Mouse (Mus musculus) mouse trophoblast stem cell (cell line): Measurements from ENCODE around the gene Cd52.

Experiments used
- in situ Hi-C, 2 experiments: fragments of 300-500 bp; cut with MseI, MboI; formaldehyde crosslinking; loops; 2 replicates in 1 of 2; 3 replicates in 1 of 2; pipeline ENCODE4 v1.15.1; 2025

Gene Cd52

DNA sequence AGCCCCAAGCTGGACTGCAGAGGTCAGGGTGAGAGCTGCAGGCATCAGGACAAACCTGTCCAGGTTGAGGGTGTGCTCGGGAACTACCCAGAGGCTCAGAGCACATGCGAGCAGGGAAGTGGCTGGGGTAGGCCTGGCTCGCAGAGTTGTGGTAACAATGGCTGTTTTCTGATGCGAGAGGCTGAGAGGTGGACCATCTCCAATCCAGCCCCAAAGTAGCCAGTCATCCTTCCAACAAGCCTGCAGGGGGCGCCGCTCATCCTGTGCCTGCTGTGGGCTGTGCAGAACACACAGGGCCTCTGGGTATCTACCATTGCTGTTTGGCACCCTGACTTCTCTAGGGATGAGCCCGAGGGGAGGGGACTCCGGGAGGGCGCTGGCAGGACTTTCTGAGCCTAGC, 24.8 kb upstream of the Cd52 start:
- in situ Hi-C loops, result no loop called here

DNA sequence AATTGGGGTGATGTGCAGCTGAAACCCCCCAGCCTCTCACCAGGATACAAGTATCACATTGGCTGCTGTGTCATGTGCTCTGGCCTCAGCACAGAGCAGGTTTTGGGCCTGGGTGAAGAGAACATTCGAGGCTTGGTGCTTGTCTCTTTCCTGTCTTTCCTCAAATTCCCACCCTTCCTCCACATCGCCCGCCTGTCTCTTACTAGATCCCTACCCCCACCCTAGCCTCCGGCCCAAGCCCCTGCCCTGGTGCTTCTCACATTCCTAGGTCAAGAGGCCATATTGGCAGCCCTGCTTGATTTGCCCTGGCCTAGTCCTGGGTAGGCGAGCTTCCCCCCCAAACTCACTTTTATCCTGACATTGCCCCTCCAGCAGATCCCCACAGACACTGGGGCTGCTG, 24.2 kb upstream of the Cd52 start:
- in situ Hi-C loops, result no loop called here

DNA sequence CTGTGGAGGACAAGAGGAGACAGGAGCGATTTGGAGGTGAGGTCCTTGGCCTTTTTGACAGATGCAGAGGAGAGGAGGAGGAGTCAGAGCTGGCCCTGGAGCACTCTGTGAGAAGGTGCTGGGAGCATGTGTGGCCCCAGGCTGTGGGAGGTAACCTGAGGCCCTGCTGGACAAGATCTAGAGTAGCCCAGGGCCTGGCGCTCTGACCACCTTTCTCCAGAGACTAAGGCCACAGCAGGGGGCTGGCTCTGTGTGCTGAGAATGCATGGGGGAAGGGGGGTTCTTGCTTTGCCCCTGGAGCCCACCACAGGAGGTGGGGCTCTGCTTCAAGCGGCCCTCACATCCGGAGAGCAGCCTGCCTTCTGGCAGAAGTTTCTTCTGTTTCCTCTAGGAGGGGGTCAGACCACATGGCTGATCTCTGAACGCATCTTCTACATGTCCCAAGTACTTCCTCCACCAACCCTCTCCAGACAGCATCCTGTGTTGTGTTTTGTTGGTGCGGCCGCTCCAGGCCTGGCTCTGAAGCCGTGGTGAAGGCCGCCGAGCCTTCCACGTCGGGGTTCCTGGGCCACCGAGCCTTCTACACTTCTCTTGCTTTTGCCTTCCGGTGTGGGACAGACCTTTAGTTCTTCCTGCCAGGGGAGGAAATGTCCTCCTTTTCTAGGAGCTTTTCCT, 23.4 kb upstream of the Cd52 start:
- in situ Hi-C loops, result no loop called here

DNA sequence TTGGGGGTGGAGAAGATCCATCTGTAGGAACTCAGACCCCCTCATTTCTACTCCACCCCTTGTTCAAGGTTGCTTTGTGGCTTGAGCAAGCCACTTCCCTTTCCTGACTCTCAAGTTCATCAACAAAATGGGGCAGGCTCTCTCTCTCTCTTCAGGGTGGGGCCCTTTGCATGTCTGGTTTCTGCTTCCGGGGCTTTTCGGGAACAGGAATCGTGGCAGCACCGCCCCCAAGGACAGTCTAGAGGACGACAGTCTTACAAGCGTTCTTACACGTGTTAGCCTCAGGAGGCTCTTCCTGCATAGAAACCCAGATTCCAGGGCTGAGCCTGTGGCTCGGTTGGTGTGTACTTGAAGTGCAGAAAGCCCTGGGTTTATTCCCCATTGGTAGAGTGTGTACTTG, 22.1 kb upstream of the Cd52 start:
- in situ Hi-C loops, result no loop called here

DNA sequence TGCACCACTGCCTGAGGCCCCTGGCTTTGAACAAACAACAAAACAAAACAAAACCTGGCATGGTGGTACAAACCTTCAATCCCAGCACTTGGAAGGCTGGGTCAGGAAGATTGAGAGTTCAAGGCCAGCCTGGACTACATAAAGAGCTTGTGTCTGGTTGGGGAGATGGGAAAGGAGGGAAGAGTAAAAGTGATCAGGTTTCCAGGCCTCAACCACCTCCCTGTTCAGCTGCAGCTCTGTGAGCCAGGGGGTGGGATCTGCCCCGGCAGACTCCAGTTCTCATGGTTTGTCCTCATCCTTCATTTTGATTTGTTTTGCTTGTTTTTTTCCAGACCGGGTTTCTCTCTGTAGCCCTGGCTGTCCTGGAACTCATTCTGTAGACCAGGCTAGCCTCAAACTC, 21.6 kb upstream of the Cd52 start:
- in situ Hi-C loops, result no loop called here

DNA sequence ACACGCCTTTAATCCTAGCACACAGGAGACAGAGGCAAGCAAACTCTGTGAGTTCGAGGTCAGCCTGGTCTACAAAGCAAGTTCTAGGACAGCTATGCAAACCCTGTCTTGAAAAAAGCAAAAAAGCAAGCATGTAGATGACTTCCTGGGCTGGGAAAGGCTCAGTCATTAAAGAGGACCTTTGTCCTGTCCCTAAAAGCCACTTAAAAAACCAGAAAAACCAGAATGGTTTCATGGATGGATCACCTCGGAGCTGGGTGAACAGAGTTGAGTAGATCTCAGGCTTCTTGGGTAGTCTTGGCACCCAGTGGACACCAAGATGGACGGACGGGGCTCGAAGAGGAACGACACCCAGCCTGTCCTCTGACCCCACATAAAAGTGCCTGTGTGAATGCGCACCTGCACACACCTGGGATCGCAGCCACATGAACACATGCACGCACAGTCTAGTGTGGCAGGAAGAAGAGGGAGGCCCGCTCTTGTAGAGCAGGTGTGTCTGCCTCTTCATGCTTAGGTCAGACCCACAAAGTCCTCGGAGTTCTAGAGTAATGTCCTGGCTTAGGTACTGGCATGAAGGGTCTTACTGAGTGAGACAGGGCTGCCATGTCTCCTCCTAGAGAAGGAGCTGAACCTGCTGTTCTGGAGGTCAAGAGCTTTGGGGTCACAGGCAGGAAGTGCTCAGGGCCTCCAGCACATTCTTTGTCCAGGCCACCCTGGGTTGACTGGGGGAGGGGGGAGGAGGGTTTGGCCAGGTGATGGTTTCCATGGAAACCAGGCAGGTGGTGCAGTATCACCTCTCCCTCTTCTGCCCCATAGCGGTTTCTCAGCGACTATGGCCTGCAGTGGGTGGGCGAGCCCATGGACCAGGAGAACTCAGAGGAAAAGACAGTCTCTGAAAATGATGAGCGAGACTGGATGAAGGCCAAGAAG, 20.6 kb upstream of the Cd52 start:
- in situ Hi-C loops, result no loop called here

DNA sequence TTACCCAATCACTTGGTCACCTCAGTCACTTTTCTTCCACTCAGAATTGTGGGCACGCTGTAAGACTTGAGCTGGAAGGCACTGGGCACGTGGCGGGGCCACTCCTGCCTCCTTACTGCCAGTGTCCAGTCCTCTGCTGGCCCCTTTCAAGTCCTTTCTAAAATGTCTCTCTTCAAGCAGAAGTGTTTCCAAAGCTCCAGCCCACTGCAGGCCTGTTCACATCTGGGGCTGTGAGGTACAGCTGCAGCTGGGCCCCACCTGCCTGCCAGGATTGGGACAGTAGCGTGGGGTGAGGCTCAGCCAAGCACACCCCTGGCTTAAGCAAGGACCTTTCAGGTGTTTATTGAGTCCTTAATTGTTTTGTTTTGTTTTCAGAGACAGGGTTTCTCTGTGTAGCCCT, 19.2 kb upstream of the Cd52 start:
- in situ Hi-C loops, result no loop called here

DNA sequence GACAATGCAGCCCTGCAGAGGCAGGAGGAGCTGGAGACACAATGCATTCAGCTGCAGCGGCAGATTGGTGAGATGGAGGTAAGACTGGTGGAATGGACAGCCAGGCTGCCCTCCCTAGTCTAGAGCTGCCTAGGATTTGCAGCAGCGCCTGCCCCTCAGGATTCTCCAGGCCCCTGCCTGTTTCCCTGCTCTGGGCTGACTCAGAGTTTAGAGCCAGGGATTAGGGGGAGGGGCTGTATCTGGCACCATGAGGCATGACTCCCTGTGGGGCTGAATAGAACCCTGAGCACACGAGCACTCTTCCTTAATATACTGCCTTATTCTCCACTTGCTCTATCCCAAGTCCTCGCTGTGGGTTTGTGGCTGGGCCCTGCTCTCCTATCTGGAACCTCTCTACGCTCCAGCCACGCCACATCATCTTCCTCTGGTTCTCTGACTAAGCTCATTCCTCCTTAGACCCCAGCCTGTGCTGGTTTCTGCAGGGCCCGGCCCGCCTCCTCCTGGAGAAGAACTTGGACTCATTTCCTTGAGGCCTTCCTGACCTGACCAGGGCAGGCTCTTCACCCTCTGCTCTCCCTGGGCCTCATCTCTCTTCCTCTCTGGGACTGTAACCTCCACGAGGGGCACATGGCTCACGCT, 18.6 kb upstream of the Cd52 start:
- in situ Hi-C loops, result no loop called here

DNA sequence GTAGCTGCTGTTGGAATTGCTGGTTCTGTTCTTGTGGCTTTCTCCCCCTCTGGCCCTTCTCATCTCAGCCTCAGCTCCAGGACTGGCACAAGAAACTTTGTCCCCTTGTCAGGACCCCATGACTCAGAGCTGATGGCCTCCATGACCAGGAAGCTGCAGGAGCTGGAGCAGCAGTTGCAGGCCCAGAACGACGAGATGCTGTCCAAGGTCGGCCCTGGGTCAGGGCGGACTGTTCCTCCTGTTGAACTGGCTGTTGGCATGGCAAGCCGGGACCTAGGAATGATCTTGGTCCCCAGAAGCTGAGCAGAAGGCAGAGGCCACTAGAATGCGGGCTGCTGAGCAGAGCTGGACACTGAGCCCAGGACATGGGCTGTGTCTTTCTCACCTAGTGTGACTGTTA, 17.5 kb upstream of the Cd52 start:
- in situ Hi-C loops, result no loop called here

DNA sequence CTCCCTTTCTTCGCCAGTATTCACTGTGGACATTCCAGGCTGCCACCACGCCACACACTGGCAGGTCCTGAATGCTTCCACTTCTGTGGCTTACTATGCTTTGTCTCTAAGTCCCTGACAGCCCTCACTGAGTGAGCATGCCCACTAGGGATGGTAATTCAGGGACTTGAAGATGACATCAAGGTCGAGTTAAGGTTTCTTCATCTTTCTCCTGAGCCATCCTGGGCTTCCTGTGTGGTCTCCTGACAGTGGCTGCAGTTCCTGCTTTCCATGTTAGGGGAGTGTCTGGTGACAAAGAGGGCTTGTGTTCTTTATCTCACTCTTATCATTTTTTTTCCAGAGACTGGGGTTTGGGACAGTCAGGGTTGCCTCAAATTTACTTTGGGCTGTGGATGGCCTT, 15.8 kb upstream of the Cd52 start:
- in situ Hi-C loops, result no loop called here

DNA sequence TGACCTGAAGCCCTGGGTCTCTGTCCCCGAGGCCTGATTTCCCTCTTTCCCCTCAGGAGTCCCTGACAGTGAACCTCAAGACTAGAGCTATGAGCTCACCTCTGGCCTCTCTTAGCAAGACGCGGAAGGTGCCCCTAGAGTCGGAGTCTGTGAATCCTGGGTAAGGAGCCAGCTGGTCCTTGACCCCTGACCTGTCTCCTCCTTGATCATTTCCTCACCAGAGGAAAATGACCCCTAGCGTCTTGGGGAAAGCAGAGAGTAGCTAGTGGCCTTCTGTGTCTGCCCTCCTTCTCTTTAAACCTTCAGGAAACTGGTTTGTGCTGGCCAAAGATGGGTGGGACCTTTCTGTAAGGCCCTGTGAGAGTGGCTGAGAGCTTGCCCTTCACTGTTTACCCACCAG, 13.3 kb upstream of the Cd52 start:
- in situ Hi-C loops, result no loop called here

DNA sequence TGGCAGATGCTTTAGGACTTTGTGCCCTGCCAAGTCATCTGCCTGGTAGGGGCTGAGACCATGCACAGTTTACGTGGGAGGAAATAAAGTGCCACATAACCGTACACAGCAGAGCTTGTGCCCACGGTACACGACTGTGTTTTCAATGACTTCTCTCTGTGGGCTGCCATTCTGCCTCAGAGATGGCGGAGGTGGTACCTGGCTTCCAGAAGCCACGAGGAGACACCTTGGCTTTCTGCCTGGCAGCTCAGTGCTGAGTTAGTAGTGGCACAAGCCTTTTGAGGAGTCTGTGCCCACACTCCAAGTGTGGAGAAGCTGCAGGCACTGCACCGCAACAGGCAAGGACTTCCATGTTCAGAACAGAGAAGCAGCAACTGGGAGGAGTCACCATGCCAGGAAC, 12.8 kb upstream of the Cd52 start:
- in situ Hi-C loops, result no loop called here

DNA sequence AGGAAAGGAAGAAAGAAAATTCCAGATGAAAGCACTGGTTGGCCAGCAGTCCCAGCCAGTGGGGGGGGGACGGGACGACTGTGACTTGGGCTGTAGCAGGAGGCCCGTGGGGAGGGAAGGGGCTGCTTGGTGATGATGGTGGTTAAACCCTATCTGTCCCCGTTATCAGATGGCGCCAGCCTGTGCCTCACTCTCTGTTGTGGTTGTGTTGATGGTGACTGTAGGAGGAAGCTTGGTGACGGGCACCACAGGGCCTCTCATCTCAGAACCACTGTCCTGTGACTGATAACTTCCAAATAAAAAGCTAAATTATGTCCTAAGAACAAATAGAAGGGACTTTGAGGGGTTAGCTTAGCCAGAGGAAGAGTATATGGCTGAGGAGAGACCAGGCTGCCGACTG, 11.2 kb upstream of the Cd52 start:
- in situ Hi-C loops, result no loop called here

DNA sequence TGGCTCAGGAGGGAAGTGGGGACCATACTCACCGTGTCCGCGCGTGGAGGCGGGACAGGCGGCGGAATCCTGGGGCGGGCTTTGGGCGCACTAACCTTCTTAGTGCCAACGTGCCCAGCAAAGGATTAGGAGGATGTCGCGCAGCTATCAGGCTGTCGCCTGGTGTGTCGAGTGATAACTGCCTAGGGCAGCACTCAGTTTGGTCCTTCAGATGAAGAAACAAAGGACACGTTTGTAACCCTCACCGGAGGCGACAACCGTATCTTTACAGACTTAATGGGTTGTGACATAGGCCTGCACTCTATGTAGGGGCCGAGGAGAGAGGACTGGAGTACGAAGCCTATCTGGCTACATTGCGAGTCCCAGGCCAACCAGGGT, 7.8 kb upstream of the Cd52 start:
- in situ Hi-C loops, result no loop called here

DNA sequence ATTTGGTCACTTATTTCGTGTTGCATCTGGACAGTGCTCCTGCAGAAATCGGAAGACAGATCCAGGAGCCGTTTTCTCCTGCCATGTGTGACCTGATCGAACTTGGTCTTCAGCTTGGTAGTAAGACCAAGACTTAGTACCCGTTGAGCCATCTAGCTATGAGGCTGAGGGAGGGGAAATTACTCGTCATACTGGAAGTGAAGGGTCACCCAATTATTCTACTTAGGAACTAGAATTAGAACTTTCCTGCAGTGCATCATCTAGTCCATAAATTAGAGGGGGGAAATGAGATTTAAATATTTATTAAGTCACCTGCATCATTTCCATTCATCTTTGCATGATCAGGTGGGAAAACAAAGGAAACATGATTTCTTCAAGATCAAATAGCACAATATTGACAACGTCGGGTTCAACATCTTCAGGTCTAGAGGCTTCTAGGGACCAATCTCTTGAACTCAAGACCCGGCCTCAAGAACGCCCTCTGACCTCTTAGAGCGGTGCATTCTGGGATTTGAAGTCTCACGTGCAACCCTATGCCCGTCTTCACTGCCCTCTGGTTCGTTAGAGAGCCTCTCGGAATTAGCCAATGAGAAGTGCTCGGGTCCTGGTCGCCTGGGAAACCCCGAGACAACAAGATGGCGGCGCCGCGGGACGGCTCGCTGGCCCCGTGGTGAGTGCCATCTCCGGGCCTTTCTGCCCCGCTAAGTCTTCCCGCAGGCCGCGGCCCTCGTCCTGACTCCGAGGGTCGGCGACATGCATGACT, 7.3 kb upstream of the Cd52 start, which contains the start of gene Ubxn11:
Ubxn11 (plus strand) TSS at position 592 of the 763 bp plus-strand sequence.
- in situ Hi-C loops, result no loop called here

DNA sequence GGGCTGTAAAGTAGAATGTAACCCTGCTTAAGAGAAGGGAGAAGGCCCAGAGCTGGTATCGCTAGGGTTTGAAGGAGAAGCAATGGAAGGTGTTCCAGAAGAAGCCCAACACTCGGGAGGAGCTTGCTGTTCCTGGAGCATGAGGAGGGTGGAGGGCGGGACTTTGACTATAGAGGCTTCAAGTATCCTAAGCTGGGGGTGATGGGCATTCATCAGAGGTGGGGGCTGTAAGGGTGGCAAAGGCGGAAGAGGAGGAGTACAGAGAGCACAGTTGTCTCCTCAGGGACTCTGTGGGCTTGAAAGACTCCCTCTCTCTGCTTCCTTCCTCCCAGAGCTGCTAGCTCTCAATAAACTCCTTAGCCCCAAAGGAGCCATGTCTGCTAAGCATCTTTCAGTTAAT, 5.4 kb upstream of the Cd52 start:
- in situ Hi-C loops, result no loop called here

DNA sequence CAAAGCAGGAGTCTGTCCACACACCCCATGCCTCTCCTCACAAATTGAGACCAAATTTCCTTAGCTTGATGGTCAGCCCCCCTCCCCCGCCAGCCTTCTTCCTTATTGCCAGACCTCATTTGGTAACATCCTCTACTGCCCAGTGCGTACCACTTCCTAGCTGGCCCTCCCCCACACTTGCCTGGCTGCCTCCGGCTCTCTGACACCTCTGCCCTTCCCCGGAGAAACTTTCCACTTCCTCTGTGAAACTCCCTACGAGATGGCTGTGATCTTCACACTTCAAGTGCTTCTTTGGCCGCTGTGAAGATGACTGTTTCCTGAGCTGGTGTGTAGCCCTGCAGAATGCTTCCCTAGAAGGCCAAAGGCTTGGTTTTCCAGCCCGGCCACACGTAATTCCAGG, 3.7 kb upstream of the Cd52 start:
- in situ Hi-C loops, result no loop called here

DNA sequence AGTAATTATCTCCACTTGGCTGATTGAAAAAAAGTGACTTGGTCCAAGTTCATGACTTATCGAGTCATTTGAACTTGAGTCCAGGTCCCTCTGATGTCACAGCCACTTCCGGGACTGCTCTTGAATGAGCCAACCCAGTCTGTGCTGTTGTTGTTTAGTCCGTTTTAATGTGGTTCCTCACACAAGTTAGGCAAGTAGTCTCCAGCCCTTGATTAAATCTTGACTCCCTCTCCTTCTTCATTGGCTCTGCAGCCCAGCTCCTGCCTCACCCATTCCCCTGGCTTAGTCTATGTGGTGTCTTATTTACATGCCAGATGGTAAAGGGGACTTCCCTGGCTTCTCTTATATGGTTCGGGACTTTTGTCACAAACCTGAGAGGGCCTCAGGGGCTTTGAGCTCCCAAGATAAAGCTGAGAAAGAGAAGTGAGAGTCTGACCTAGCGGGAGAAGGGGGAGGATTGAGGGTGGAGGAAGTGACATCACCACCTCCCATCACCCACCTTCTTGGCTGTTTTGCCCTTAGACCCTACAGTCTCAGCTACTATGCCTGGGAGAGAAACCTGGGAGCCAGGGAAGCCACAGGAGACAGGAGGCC, 2.2 kb upstream of the Cd52 start:
- in situ Hi-C loops, result no loop called here

DNA sequence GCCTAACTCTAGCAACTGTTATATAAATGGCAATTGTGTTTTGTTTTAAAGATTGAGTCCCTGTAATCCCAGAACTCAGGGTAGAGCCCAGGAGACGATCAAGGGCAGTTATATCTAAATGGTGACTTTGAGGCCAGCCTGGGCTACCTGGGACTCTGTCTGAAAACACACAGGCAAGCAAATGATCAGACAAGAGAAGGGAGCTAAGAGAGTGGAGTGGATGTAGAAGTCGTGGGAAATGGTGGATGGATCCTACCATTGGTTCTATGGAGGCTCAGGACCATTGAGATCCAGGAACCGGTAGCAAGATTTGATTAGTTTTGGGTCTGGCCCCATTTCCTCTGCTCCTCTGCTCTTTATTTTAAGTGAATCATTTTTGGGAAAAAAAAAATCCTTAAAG, 1.2 kb upstream of the Cd52 start:
- in situ Hi-C loops, result no loop called here

DNA sequence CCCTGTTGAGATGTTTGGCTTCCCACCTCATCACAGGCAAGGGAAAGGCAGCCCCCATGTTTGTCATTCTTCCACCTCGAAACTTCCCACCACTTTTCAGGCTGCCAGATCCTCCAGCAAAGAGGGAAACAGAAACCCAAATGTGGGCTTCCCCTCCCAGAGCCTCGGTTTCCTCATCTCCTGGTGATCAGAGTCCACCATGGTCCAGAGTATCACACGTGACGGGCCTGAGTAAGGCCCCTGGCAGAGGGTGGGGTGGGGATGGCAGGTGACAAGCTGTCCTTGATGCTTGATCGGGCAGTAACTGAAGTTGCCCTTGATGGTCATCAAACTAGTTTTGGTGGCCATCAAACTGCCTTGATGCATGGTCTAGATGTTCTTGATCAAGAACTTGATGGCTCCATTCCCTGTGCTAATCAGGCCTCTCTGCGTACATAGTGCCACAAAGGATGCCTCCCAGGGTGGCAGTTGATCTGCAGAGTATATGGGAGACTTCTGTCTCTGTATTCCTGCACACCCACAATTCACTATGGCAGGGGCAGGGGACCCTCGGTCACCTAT, 798 bp downstream of the Cd52 start:
- in situ Hi-C loops, result loop anchor here (5.0 kb wide), 2 partner anchors 33 to 38 kb away; partner anchors contain the start of gene Sh3bgrl3 (in 1 of the 2)
